Mouse (Mus musculus): ENCODE results near the gene Pigc. TPM values are rescaled to one million over a fixed set of nuclear protein-coding genes. Genes with fewer than 3 reads are reported as not detected.

The Pigc gene
- total and polyA plus RNA-seq, 2 experiments: 7.3 to 9.5 TPM

- Histone ChIP-seq H3K36me3 (ENCODE audit: control insufficient read depth, insufficient read depth, low read length) (no peaks in the 10 kb centered on the region; the same call in 1 of the 2 replicates), H3K27ac (replicated peaks; ENCODE audit: insufficient read depth, low read depth, low read length) (no peak overlapping the region), H3K9ac (ENCODE audit: low read depth, low read length) (no peak overlapping the region), H3K27me3 (ENCODE audit: control insufficient read depth, insufficient read depth, low read length) (no peaks in the 10 kb centered on the region), H3K4me3 (ENCODE audit: insufficient read depth, low read depth, low read length) (no peak overlapping the region), H3K4me1 (ENCODE audit: control insufficient read depth, insufficient read depth, low read length) (no peaks in the 10 kb centered on the region; the same call in none of the 2 replicates), H3K79me2 (ENCODE audit: control insufficient read depth, insufficient read depth, low read length) (peaks cover 7% of the 10 kb centered on the region; the same call in 1 of the 2 replicates)
- WGBS: 75% methylated on average over 2 of the region's 2 CpGs
- TF ChIP-seq POLR2A (IDR thresholded peaks at IDR 0.05; ENCODE audit: extremely low read depth, insufficient read depth, low read length) (no peak), CTCF (IDR thresholded peaks at IDR 0.05; ENCODE audit: low read depth, low read length) (no peak)
- no peak for DNase-seq (ENCODE audit: extremely low read depth, low read depth, low spot score)
Measured at GRCm38 (mm10) chr1:161967936-161968335, 1.1 kb upstream of the Pigc start.

GRCm38 (mm10) chr1:161970874-161971273, 1.9 kb downstream of the Pigc start:
- H3K4me1 ChIP-seq (ENCODE audit: control insufficient read depth, insufficient read depth, low read length): peaks cover 6% of the 10 kb centered on the region
- H3K9ac ChIP-seq (ENCODE audit: low read depth, low read length): no peak overlapping the region
- H3K27ac ChIP-seq (replicated peaks; ENCODE audit: insufficient read depth, low read depth, low read length): no peak overlapping the region
- WGBS: 89% methylated on average over 9 of the region's 9 CpGs
- peaks cover 7% of the 10 kb centered on the region; the same call in 1 of the 2 replicates for H3K79me2 ChIP-seq (ENCODE audit: control insufficient read depth, insufficient read depth, low read length)
- H3K4me3 ChIP-seq (ENCODE audit: insufficient read depth, low read depth, low read length): no peak overlapping the region
- H3K36me3 ChIP-seq (ENCODE audit: control insufficient read depth, insufficient read depth, low read length): no peaks in the 10 kb centered on the region; the same call in 1 of the 2 replicates
- TF ChIP-seq POLR2A (IDR thresholded peaks at IDR 0.05; ENCODE audit: extremely low read depth, insufficient read depth, low read length) (no peak), CTCF (IDR thresholded peaks at IDR 0.05; ENCODE audit: low read depth, low read length) (no peak)
- no peak for DNase-seq (ENCODE audit: extremely low read depth, low read depth, low spot score)
- no peaks in the 10 kb centered on the region for H3K27me3 ChIP-seq (ENCODE audit: control insufficient read depth, insufficient read depth, low read length)

- Histone ChIP-seq H3K4me3 (ENCODE audit: insufficient read depth, low read depth, low read length) (no peak overlapping the region), H3K36me3 (ENCODE audit: control insufficient read depth, insufficient read depth, low read length) (no peaks in the 10 kb centered on the region; the same call in 1 of the 2 replicates), H3K27me3 (ENCODE audit: control insufficient read depth, insufficient read depth, low read length) (no peaks in the 10 kb centered on the region), H3K79me2 (ENCODE audit: control insufficient read depth, insufficient read depth, low read length) (peaks cover 7% of the 10 kb centered on the region; the same call in 1 of the 2 replicates), H3K27ac (replicated peaks; ENCODE audit: insufficient read depth, low read depth, low read length) (no peak overlapping the region), H3K9ac (ENCODE audit: low read depth, low read length) (no peak overlapping the region), H3K4me1 (ENCODE audit: control insufficient read depth, insufficient read depth, low read length) (peaks cover 11% of the 10 kb centered on the region)
- TF ChIP-seq CTCF (IDR thresholded peaks at IDR 0.05; ENCODE audit: low read depth, low read length) (no peak), POLR2A (IDR thresholded peaks at IDR 0.05; ENCODE audit: extremely low read depth, insufficient read depth, low read length) (no peak)
- 85% methylated on average over 8 of the region's 8 CpGs for WGBS
- DNase-seq (ENCODE audit: extremely low read depth, low read depth, low spot score): no peak
Measured at GRCm38 (mm10) chr1:161972233-161972632, 3.2 kb downstream of the Pigc start.

- Histone ChIP-seq H3K9ac (ENCODE audit: low read depth, low read length) (no peak overlapping the region), H3K27ac (replicated peaks; ENCODE audit: insufficient read depth, low read depth, low read length) (no peak overlapping the region), H3K4me3 (ENCODE audit: insufficient read depth, low read depth, low read length) (no peak overlapping the region), H3K27me3 (ENCODE audit: control insufficient read depth, insufficient read depth, low read length) (no peaks in the 10 kb centered on the region), H3K36me3 (ENCODE audit: control insufficient read depth, insufficient read depth, low read length) (no peaks in the 10 kb centered on the region), H3K4me1 (ENCODE audit: control insufficient read depth, insufficient read depth, low read length) (peaks cover 11% of the 10 kb centered on the region), H3K79me2 (ENCODE audit: control insufficient read depth, insufficient read depth, low read length) (no peaks in the 10 kb centered on the region)
- DNase-seq (ENCODE audit: extremely low read depth, low read depth, low spot score): peak; percentile 86
- no peak for TF ChIP-seq POLR2A (IDR thresholded peaks at IDR 0.05; ENCODE audit: extremely low read depth, insufficient read depth, low read length)
- peak; percentile 64 for TF ChIP-seq CTCF (IDR thresholded peaks at IDR 0.05; ENCODE audit: low read depth, low read length)
- WGBS: 44% methylated on average over 16 of the region's 16 CpGs
Measured at GRCm38 (mm10) chr1:161976255-161977182, 7.5 kb downstream of the Pigc start.

- Histone ChIP-seq H3K36me3 (ENCODE audit: control insufficient read depth, insufficient read depth, low read length) (no peaks in the 10 kb centered on the region), H3K4me1 (ENCODE audit: control insufficient read depth, insufficient read depth, low read length) (peaks cover 11% of the 10 kb centered on the region), H3K79me2 (ENCODE audit: control insufficient read depth, insufficient read depth, low read length) (no peaks in the 10 kb centered on the region), H3K9ac (ENCODE audit: low read depth, low read length) (no peak overlapping the region), H3K27me3 (ENCODE audit: control insufficient read depth, insufficient read depth, low read length) (no peaks in the 10 kb centered on the region), H3K27ac (replicated peaks; ENCODE audit: insufficient read depth, low read depth, low read length) (no peak overlapping the region), H3K4me3 (ENCODE audit: insufficient read depth, low read depth, low read length) (no peak overlapping the region)
- no peak for TF ChIP-seq POLR2A (IDR thresholded peaks at IDR 0.05; ENCODE audit: extremely low read depth, insufficient read depth, low read length)
- TF ChIP-seq CTCF (IDR thresholded peaks at IDR 0.05; ENCODE audit: low read depth, low read length): no peak
- 79% methylated on average over 4 of the region's 4 CpGs for WGBS
- no peak for DNase-seq (ENCODE audit: extremely low read depth, low read depth, low spot score)
Measured at GRCm38 (mm10) chr1:161977331-161977730, 8.3 kb downstream of the Pigc start.
